Mouse (Mus musculus) hematopoietic stem cell, adult 5-6 weeks (primary cell): ENCODE measurements around the gene Pi16. TPM values are rescaled to one million over a fixed set of nuclear protein-coding genes. Genes with fewer than 3 reads are reported as not detected.

Source experiments
- ATAC-seq, 2 experiments: fragments of 125-278 bp in 1 of 2; replicated peaks in 1 of 2; 2 replicates each; pipeline ENCODE4 v1.8.0; 2016 to 2017; ENCODE audit warnings: inconsistent platforms in 2 of 2, mild to moderate bottlenecking in 2 of 2, moderate number of reproducible peaks in 2 of 2, low read depth in 1 of 2, moderate TSS enrichment in 1 of 2; ENCODE audit not compliant: low FRiP score in 2 of 2, poor library complexity in 2 of 2, severe bottlenecking in 2 of 2, insufficient read depth in 1 of 2, low TSS enrichment in 1 of 2
- total RNA-seq: library from RNA; stranded (forward); fragments of 172-1452, 232-1000 nt; gene quantifications from 2 replicates; pipeline ENCODE4 v1.2.3, GENCODE M21; 2017

Pi16 gene
- total RNA-seq, 1 experiment from 2014 or later: 1.8 TPM

DNA sequence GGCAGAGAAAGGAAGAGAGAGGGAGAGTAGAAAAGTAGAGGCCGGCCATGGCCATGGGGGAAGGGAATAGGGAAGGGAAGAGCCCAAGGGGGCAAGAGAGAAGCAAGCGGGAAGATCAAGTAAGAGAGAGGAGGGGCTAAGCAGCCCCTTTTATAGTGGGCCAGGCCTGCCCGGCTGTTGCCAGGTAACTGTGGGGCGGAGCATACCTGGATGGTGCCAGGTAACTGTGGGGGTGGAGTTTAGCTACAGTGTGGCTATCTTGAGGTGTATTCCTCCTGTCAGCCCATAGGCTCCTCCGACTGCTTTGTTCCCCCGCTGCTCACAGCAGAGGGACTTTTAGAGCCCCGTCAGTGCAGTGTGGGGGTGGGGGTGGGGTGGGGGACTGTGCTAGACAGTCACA, 51.2 kb downstream of the Pi16 start:
- ATAC-seq: no peak

DNA sequence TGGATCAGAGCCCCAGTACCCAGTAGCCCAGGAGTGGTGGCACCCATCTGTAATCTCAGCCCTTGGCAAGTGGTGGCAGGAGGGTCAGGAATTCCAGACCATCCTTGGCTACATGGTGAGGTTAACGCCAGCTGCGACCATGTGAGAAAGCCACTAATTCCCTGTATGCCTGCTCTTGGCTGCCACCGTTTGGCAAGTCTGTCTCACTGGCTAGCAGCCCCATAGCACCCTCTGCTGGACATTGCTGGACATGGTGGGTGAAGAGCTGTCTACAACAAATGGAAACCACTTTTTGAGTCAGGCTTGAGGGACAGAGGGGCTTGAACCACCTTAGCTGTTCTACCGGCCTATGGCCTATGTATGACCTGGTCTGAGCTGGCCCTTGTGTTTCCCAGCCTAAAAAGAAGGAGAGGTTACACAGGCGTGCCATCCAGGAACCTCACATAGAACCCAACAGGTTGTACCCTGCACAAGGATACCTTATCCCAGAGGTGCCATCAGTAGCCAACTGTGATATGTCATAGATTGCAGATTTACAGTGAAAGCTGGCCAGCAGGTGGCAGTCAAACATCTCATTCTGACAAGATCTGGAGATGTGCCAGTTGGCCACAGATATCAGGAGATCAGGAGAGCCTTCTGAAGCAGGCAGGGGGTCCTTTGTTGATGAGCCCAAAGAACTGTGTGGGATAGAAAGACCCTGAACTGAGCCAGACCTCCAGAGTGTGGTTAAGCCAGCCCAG, 53.7 kb downstream of the Pi16 start:
- peak; percentile 86 to 88 for ATAC-seq

DNA sequence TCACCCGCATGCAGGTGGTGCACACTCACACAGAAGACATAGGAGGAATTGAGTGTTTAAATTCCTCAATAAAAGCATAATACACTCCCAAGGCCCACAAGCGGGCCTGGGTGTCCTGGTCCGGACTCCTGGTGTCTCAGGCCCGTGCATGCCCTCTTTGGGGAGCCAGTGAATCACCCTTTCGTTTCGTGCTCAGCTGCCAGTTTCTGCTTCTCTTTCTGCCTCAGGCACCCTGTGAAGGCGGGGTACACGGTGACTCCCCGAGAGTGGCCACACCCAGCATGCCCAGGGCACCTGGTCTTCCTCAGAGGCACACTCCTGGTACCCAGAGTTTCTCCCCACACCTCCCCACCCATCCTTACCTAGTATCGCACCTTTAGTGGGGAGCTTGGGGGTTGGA, 58.4 kb downstream of the Pi16 start:
- no peak for ATAC-seq

DNA sequence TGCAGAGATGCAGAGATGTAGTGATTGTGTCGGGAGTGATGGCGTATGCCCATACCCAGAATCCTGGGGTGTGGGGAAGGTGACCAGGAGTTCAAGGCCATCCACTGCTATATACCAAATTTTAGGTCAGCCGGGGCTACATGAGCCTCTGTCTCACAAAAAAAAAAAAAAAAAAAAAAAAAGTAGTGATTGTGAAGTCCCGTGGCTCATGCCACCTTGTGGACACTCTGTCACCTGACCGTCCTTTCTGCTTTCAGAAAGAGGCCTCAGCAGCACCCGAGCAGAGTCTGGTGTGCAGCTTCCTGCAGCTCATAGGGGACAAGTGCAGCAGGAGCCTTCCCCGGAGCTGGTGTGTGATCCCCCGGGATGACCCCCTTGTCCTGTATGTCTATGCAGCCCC, 60.6 kb downstream of the Pi16 start:
- ATAC-seq: no peak

Other genes with a start within 250 kb of the Pi16 start
- 7.1 and 9.0 TPM in 2 replicates for gene Cdkn1a, start 226.7 kb upstream of the Pi16 start, total RNA-seq
- 27.8 and 58.2 TPM in 2 replicates for gene Rab44, start 203.5 kb upstream of the Pi16 start, total RNA-seq
- 1.3 and 1.9 TPM in 2 replicates for gene Cpne5, start 79.5 kb upstream of the Pi16 start, total RNA-seq
- 68.8 and 69.8 TPM in 2 replicates for gene Ppil1, start 53.5 kb upstream of the Pi16 start, total RNA-seq
- 77.2 and 109 TPM in 2 replicates for gene BC004004, start 48.9 kb upstream of the Pi16 start, total RNA-seq
- gene Mtch1, start 30.3 kb downstream of the Pi16 start, total RNA-seq: 60.6 and 87.5 TPM in 2 replicates
- 36.9 and 54.2 TPM in 2 replicates for gene Fgd2, start 43.2 kb downstream of the Pi16 start, total RNA-seq
- 426 and 588 TPM in 2 replicates for gene Pim1, start 173.1 kb downstream of the Pi16 start, total RNA-seq
- 0.31 TPM in 1 of 2 replicates, not detected in the other for gene Gm17657, start 232.0 kb downstream of the Pi16 start, total RNA-seq
- 5.8 and 7.8 TPM in 2 replicates for gene Tbc1d22b, start 232.1 kb downstream of the Pi16 start, total RNA-seq
- not detected in 2 replicates for gene Tmem217, start 234.7 kb downstream of the Pi16 start, total RNA-seq